Mouse (Mus musculus) hindbrain, embryonic 16.5 days (tissue): ENCODE measurements at regions not wholly inside any gene's neighbourhood (a gene's known extent, or its start where the extent isn't known, plus 50 kb on each side); places are given as distances from the start of the nearest gene placed in this dataset.

Experiments used
- ATAC-seq: fragments of 200-750 bp; cut with Nextera tagmentation; 2 replicates; pipeline ENCODE4 v1.8.0; 2017; ENCODE audit warnings: moderate TSS enrichment, moderate library complexity
- H3K27ac ChIP-seq: fragments of 300-500 bp; sonication (generic); 2 replicates; pipeline ENCODE4 v1.5.1; 2014; ENCODE audit warnings: low read depth, mild to moderate bottlenecking, control low read depth, low read length, moderate library complexity
- H3K27me3 ChIP-seq: fragments of 300-500 bp; sonication (generic); replicated peaks from 2 replicates; pipeline ENCODE4 v1.6.1; 2014; ENCODE audit warnings: low read length; ENCODE audit not compliant: control insufficient read depth, insufficient read depth
- H3K36me3 ChIP-seq: fragments of 300-500 bp; sonication (generic); 2 replicates; pipeline ENCODE4 v1.6.1; 2014; ENCODE audit warnings: mild to moderate bottlenecking, low read length, moderate library complexity, mixed read lengths; ENCODE audit not compliant: control insufficient read depth, insufficient read depth
- H3K4me1 ChIP-seq: fragments of 300-500 bp; sonication (generic); 2 replicates; pipeline ENCODE4 v1.6.1; 2014; ENCODE audit warnings: low read depth, low read length; ENCODE audit not compliant: control insufficient read depth, insufficient read depth
- H3K4me2 ChIP-seq: fragments of 300-500 bp; sonication (generic); 2 replicates; pipeline ENCODE4 v1.6.1; 2014; ENCODE audit warnings: mild to moderate bottlenecking, low read length, control low read depth, moderate library complexity
- H3K4me3 ChIP-seq: fragments of 300-500 bp; sonication (generic); 2 replicates; pipeline ENCODE4 v1.5.1; 2014; ENCODE audit warnings: mild to moderate bottlenecking, low read length, control low read depth, moderate library complexity
- H3K9ac ChIP-seq: fragments of 300-500 bp; sonication (generic); 2 replicates; pipeline ENCODE4 v1.6.1; 2014; ENCODE audit warnings: low read depth, mild to moderate bottlenecking, control low read depth, low read length, moderate library complexity
- H3K9me3 ChIP-seq: fragments of 300-500 bp; sonication (generic); 2 replicates; pipeline ENCODE4 v1.6.1; 2014; ENCODE audit warnings: mild to moderate bottlenecking, low read length, moderate library complexity; ENCODE audit not compliant: control insufficient read depth
- WGBS: fragments of 180-500 bp; shearing (Covaris S2); extraction: QIAGEN DNeasy Blood & Tissue Kit; methylation state at CpG from one replicate; pipeline ENCODE4 v1.1.7; 2014; 5-methylcytosine and 5-hydroxymethylcytosine counted together

DNA sequence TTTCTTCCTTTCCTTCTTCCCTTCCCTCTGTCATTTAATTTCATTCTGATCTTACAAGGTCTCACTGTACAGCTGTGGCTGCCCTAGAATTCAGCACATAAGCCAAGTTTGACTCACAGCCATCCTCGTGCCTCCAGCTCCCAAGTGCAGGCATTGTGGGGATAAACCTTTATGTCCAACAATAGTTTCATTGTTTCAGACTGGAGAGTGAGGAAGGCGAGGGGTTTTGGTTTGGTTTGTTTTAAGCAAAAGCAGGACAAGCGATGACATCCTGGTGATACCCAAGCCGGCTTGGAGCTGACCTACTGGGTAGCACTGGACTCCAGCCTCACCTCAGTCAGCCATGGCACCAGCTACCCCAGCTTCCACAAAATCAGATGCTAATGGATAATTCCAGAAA is 1603.5 kb upstream of the Gulo start:
- H3K27me3 ChIP-seq: peaks cover 2% of the 10 kb centered on the region; the same call in 1 of the 2 replicates
- WGBS: 26% methylated on average over 4 of the region's 4 CpGs
- no peak for ATAC-seq

DNA sequence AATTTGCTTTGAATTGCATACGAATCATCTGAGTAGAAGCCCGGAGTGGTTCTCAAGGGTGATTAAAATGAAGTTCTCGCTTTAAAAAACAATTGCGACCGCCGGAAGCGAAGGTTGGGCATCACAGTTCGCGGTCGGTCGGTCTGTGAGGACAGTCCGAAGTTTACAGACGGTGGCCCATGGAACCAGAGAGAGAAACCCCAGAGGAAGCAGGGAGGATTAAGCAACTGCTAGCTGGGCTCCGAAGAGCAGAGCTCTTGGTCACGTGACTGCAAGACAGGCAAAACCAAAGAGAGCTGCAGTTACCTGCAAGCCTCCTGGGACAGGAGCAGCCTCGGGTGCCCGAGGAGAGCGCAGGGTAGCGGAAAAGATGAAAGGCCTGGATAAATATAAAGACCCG is 1599.3 kb upstream of the Gulo start:
- 23% methylated on average over 20 of the region's 20 CpGs for WGBS
- peak overlapping the region; percentile 23; the same call in 1 of the 2 replicates for H3K9ac ChIP-seq
- ATAC-seq: 0 out of 2 replicates have a peak, but pooled peaks have one; percentile 42

More for the DNA sequence above, 1603.5 kb upstream of the Gulo start:
- H3K9me3 ChIP-seq: no peaks in the 10 kb centered on the region
- H3K4me3 ChIP-seq: no peak overlapping the region
- no peak overlapping the region for H3K9ac ChIP-seq
- no peaks in the 10 kb centered on the region for H3K36me3 ChIP-seq
- no peak overlapping the region for H3K27ac ChIP-seq
- peaks cover 7% of the 10 kb centered on the region for H3K4me1 ChIP-seq
- no peak overlapping the region for H3K4me2 ChIP-seq

DNA sequence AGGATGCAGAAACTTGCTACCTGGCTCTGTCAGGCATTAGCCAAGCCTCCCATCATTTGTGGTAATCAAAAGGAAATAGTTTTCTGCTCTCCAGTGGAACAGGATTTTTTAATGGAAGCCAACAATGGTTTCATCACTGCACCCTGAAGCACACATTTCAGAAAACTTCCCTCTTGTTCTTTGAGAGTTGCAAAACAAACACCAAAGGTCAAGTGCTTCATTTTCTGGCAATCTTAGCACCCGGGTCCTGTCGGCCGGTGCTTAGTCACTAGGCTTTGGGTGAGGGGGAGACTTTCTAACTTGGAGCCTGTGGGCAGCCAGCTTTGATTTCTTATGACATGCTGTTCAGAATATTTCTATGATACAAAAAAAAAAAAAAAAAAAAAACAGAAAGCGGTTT is 1594.0 kb upstream of the Gulo start:
- H3K9me3 ChIP-seq: no peaks in the 10 kb centered on the region
- H3K4me2 ChIP-seq: no peak overlapping the region
- peaks cover 1% of the 10 kb centered on the region; the same call in 1 of the 2 replicates for H3K4me1 ChIP-seq
- H3K27me3 ChIP-seq: 0 out of 2 replicates have a peak, but pooled peaks cover 2% of the 10 kb centered on the region
- no peak for ATAC-seq
- no peak overlapping the region for H3K9ac ChIP-seq
- H3K27ac ChIP-seq: no peak overlapping the region
- H3K36me3 ChIP-seq: no peaks in the 10 kb centered on the region
- H3K4me3 ChIP-seq: no peak overlapping the region
- 78% methylated on average over 4 of the region's 4 CpGs for WGBS

More for the DNA sequence above, 1599.3 kb upstream of the Gulo start:
- no peak overlapping the region for H3K27ac ChIP-seq
- peak overlapping the region; percentile 25 for H3K4me3 ChIP-seq
- H3K27me3 ChIP-seq: 0 out of 2 replicates have a peak, but pooled peaks cover 2% of the 10 kb centered on the region
- H3K4me2 ChIP-seq: peak overlapping the region; percentile 55
- H3K4me1 ChIP-seq: peaks cover 7% of the 10 kb centered on the region
- H3K36me3 ChIP-seq: no peaks in the 10 kb centered on the region
- no peaks in the 10 kb centered on the region for H3K9me3 ChIP-seq

DNA sequence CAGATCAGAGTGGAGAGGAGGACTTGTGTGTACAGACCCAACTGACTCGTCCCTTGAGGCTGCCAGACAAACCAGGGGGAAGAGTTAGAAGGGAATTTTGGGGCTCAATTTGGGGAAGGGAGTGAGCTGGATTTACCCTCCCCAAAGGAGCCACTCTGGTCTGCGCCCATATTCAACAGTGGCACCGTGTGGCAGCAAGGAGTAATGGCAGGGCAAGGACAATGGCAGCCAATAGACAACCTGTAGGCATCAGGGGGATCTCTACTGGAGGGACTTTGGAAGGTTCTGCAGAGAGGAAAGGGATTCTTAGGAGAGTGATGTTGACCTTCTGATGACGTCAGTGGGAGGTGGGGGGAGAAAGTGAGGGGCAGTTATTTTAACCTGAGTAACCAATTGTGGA is 1590.7 kb upstream of the Gulo start:
- Histone ChIP-seq H3K4me2 (no peak overlapping the region), H3K4me1 (no peaks in the 10 kb centered on the region), H3K36me3 (no peaks in the 10 kb centered on the region), H3K9ac (no peak overlapping the region), H3K9me3 (no peaks in the 10 kb centered on the region), H3K27me3 (no peaks in the 10 kb centered on the region), H3K27ac (no peak overlapping the region), H3K4me3 (no peak overlapping the region)
- ATAC-seq: no peak
- WGBS: 29% methylated on average over 4 of the region's 4 CpGs

DNA sequence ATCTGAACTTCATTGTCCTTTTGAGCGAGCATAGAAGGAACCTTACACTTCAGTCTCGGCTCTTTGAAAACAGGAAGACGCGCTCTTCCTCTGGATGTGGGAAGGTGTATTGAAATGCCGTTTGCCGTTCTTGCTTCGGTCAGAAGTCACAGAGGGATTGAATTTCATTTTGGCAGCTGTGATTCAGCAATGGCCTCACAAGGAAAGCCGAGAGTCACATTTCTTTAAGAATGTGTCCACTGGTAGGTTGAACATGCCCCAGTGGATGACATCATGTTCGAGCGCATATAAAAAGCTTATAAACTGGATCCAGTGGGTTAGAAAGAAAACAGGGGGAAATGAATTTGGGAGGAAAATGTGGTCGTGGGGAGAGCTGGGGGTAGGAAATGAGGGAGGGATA is 1579.6 kb upstream of the Gulo start:
- no peak overlapping the region for H3K27ac ChIP-seq
- no peaks in the 10 kb centered on the region for H3K27me3 ChIP-seq
- no peak overlapping the region for H3K4me3 ChIP-seq
- H3K4me2 ChIP-seq: no peak overlapping the region
- 84% methylated on average over 11 of the region's 11 CpGs for WGBS
- no peak overlapping the region for H3K9ac ChIP-seq
- no peaks in the 10 kb centered on the region for H3K4me1 ChIP-seq
- ATAC-seq: no peak
- no peaks in the 10 kb centered on the region for H3K9me3 ChIP-seq
- no peaks in the 10 kb centered on the region for H3K36me3 ChIP-seq

DNA sequence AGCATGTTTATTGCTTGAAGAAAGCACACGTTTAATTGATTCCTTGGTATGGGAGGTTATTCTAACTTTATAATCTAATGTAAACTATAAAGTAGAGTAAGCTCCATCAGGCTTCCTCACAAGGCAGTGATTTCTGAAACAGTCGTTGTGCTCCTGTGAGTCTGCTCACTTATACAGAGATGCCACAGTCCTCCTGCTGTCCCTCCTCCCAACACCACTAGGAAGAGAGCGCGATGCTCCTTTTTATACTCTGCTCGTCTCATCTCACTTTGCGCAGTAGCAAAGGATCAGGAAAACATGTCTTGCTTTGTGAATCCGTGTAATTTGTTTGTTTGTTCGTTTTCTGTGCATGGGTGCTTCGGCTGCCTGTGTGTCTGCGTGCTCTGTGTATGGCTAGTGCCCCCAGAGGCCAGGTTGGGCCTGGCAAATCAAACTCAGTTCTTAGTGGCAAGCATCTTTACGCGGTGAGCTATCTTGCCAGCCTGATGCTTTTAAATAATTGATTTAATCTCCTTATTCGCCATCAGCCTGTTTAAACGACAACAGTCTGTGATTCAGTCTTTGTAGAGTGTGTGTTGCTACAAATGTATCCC is 1575.5 kb upstream of the Gulo start:
- H3K4me3 ChIP-seq: no peak overlapping the region
- ATAC-seq: 0 out of 2 replicates have a peak, but pooled peaks have one; percentile 52
- 43% methylated on average over 14 of the region's 14 CpGs for WGBS
- H3K4me1 ChIP-seq: peaks cover 5% of the 10 kb centered on the region
- H3K27ac ChIP-seq: no peak overlapping the region
- no peaks in the 10 kb centered on the region for H3K27me3 ChIP-seq
- no peak overlapping the region for H3K9ac ChIP-seq
- H3K9me3 ChIP-seq: no peaks in the 10 kb centered on the region
- no peaks in the 10 kb centered on the region for H3K36me3 ChIP-seq
- H3K4me2 ChIP-seq: no peak overlapping the region

DNA sequence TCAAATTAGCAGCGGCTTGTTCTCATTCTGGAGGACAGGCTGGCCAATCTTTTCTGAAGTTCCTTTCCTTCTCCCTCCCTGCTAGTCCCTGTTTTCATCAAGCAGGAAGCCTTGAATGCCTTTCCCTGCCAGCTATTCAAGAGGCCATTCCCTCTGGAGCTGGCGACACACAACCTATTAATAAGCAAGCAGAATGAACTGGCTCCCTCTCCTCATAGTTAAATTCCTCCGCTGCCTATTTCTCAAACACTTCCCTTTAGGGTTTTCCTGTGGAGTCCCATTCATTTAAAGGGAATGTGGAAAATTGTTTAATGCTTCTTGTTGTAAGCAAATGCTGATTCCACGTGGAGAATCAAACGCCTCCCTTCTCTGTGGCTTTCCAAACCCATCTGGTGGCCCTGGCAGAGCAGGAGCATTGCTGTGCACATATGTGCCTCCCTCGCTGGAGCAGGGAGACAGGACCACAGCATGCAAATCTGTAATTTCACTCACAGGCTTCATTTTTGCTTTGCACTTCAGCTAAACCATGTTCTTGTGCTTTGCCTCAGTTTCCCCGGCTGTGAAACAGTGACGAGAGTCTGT is 1573.3 kb upstream of the Gulo start:
- Histone ChIP-seq H3K27ac (no peak overlapping the region), H3K4me1 (peaks cover 5% of the 10 kb centered on the region), H3K9ac (no peak overlapping the region), H3K4me3 (no peak overlapping the region), H3K9me3 (no peaks in the 10 kb centered on the region), H3K4me2 (no peak overlapping the region), H3K27me3 (no peaks in the 10 kb centered on the region), H3K36me3 (no peaks in the 10 kb centered on the region)
- no peak for ATAC-seq
- 53% methylated on average over 8 of the region's 8 CpGs for WGBS

DNA sequence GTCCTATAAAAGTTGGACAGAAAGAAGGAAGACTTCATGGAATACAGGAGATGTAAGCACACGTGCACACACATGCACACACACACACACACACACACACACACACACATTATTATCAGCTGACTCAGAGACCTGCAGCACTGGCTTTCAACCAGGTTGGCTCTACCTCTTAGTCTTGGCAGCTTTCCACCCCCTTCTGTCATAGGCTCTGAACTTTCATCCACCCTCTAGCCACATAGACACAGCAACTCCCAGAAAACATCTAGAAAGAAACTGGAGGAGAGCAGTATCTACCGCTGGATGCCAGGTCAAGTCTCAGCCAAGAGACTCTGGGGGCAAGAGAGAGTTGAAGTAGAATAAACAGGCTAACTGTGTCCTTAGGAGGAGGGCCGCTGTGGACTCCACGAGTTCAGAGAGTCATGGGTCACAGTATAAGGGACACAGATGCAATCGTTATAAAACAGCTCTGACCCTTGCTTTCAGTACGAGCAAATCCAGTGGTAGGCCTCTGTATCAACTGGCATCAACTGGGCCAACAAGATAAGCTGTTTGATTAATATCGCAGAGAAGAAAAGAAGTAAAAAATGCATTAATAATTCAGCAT is 1565.4 kb upstream of the Gulo start:
- H3K4me2 ChIP-seq: no peak overlapping the region
- H3K36me3 ChIP-seq: no peaks in the 10 kb centered on the region
- no peaks in the 10 kb centered on the region for H3K27me3 ChIP-seq
- H3K9me3 ChIP-seq: no peaks in the 10 kb centered on the region
- H3K4me1 ChIP-seq: peaks cover 6% of the 10 kb centered on the region
- 80% methylated on average over 7 of the region's 7 CpGs for WGBS
- H3K9ac ChIP-seq: no peak overlapping the region
- no peak for ATAC-seq
- H3K4me3 ChIP-seq: no peak overlapping the region
- H3K27ac ChIP-seq: no peak overlapping the region

DNA sequence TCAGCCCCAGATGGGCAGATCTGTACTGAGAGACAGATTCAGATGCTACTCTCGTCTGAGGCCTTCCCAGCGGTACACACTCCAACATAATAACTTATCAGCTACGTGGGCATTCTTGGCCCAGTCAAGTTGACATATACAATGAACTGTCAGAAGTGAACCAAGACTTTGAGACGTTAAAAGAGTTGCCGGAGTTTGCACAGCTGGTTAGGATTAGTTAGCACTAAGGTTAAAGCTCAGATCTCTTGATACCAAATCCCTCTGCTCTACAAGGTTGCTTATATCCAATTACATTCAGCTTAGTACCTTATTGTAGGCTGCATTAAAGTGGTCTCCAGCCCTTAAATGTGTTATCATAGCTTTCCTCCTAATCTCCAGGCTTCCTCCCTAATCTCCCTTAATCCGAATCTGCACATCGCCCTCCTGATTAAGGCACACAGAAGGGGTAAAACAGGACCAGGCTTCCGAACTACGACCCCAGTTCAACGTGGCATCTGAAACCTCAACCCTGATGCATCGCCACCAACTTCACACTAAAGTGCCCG is 1564.5 kb upstream of the Gulo start:
- H3K9me3 ChIP-seq: no peaks in the 10 kb centered on the region
- peaks cover 9% of the 10 kb centered on the region for H3K4me1 ChIP-seq
- no peaks in the 10 kb centered on the region for H3K36me3 ChIP-seq
- H3K27ac ChIP-seq: no peak overlapping the region
- no peak overlapping the region for H3K4me2 ChIP-seq
- 83% methylated on average over 12 of the region's 12 CpGs for WGBS
- H3K4me3 ChIP-seq: no peak overlapping the region
- no peak for ATAC-seq
- H3K9ac ChIP-seq: no peak overlapping the region
- no peaks in the 10 kb centered on the region for H3K27me3 ChIP-seq
